21 mouse cellular contexts compared by ENCODE assay signal in genomic region chr10:71469751-71470150, GRCm38 (mm10).
A peak's percentile ranks its signal among the peaks of the same experiment; 100 is the strongest.
DNase-seq lines count a peak whose midpoint lies in the region; ATAC-seq lines count a peak whose summit lies in the region.
"Had no signal": no experiment of that assay in that cellular context is flagged by ENCODE, and none has a peak within 500 bp of the region (broad histone marks: within the 10 kb centered on the region; RNA-seq: fewer than 3 reads in every experiment).

No protein-coding gene starts in this region.

- WGBS in forebrain, embryonic 14.5 days, result 51% methylated on average over 13 of the region's 13 CpGs
- 45% methylated on average over 13 of the region's 13 CpGs for WGBS in hindbrain, embryonic 15.5 days

- H3K9ac ChIP-seq in forebrain, embryonic 14.5 days (ENCODE audit: low read length), result no peak overlapping the region
- no peak overlapping the region for H3K9ac ChIP-seq in hindbrain, embryonic 15.5 days
- H3K9ac ChIP-seq: heart, embryonic 15.5 days; kidney, embryonic 15.5 days; limb, embryonic 15.5 days; liver, embryonic 15.5 days had no signal

- H3K36me3 ChIP-seq in forebrain, embryonic 14.5 days (ENCODE audit: control insufficient read depth, insufficient read depth, low read length), result no peaks in the 10 kb centered on the region
- no peaks in the 10 kb centered on the region for H3K36me3 ChIP-seq in hindbrain, embryonic 15.5 days
- H3K36me3 ChIP-seq: heart, embryonic 15.5 days; kidney, embryonic 15.5 days; limb, embryonic 15.5 days; liver, embryonic 15.5 days had no signal

- H3K4me2 ChIP-seq in forebrain, embryonic 14.5 days (ENCODE audit: low read length), result 0 out of 2 replicates have a peak overlapping the region, but pooled peaks have one; percentile 1
- H3K4me2 ChIP-seq in hindbrain, embryonic 15.5 days, result peak overlapping the region; percentile 13; the same call in 1 of the 2 replicates
- H3K4me2 ChIP-seq: heart, embryonic 15.5 days; kidney, embryonic 15.5 days; limb, embryonic 15.5 days; liver, embryonic 15.5 days had no signal

- H3K4me3 ChIP-seq in forebrain, embryonic 14.5 days (ENCODE audit: low read depth, low read length), result no peak overlapping the region
- no peak overlapping the region for H3K4me3 ChIP-seq in hindbrain, embryonic 15.5 days
- H3K4me3 ChIP-seq: erythroblast, embryonic 14.5 days; heart, embryonic 15.5 days; kidney, embryonic 15.5 days; limb, embryonic 15.5 days; liver, embryonic 15.5 days had no signal

- ATAC-seq in forebrain, embryonic 14.5 days, result peak; percentile 79; the same call in 1 of the 2 replicates
- ATAC-seq in hindbrain, embryonic 15.5 days (ENCODE audit: low FRiP score, low read depth), result peak; percentile 63
- no peak for ATAC-seq in megakaryocyte, adult 5-6 weeks (ENCODE audit: poor library complexity, severe bottlenecking)
- ATAC-seq in monocyte, adult 5-6 weeks (replicated peaks; ENCODE audit: insufficient number of reproducible peaks, low FRiP score, low TSS enrichment, poor library complexity, severe bottlenecking), result no peak
- ATAC-seq: intestine, postnatal 0 days; lung, postnatal 0 days had no signal

- intact Hi-C loops in left cerebral cortex, postnatal 4 days (cut with DNase I), result no loop called here
- intact Hi-C loops in left cerebral cortex, postnatal 36 days (cut with DNase I), result no loop called here

- H3K27ac ChIP-seq in forebrain, embryonic 14.5 days (ENCODE audit: low read depth, low read length), result no peak overlapping the region
- no peak overlapping the region for H3K27ac ChIP-seq in hindbrain, embryonic 15.5 days (replicated peaks)
- H3K27ac ChIP-seq: heart, embryonic 15.5 days; kidney, embryonic 15.5 days; limb, embryonic 15.5 days; liver, embryonic 15.5 days had no signal

- peak; percentile 5 for DNase-seq in left cerebral cortex, postnatal 4 days
- DNase-seq in left cerebral cortex, postnatal 36 days (ENCODE audit: low spot score in 2 of 2), result no peak
- peak; percentile 77 for DNase-seq in forebrain, embryonic 14.5 days (ENCODE audit: low spot score)
- DNase-seq in retina, embryonic 14.5 days (ENCODE audit: low spot score), result peak; percentile 50
- no peak for DNase-seq in cerebellum, postnatal 4 days (ENCODE audit: low spot score in 2 of 2)
- DNase-seq: adrenal gland, adult 2 months; cerebellum, adult 11 months; cerebellum, postnatal 25 days; gastrocnemius, postnatal 25 days; right cerebral cortex, postnatal 25 days; thymus, adult 2 months had no signal

- H3K27me3 ChIP-seq in forebrain, embryonic 14.5 days (replicated peaks; ENCODE audit: control insufficient read depth, insufficient read depth, low read length), result no peaks in the 10 kb centered on the region
- no peaks in the 10 kb centered on the region for H3K27me3 ChIP-seq in hindbrain, embryonic 15.5 days
- H3K27me3 ChIP-seq: heart, embryonic 15.5 days; kidney, embryonic 15.5 days; limb, embryonic 15.5 days; liver, embryonic 15.5 days had no signal

- H3K4me1 ChIP-seq in forebrain, embryonic 14.5 days (ENCODE audit: control insufficient read depth, insufficient read depth, low read length), result peaks cover 8% of the 10 kb centered on the region; the same call in 1 of the 2 replicates
- H3K4me1 ChIP-seq in hindbrain, embryonic 15.5 days (replicated peaks), result no peaks in the 10 kb centered on the region; the same call in 1 of the 2 replicates
- H3K4me1 ChIP-seq: heart, embryonic 15.5 days; kidney, embryonic 15.5 days; limb, embryonic 15.5 days; liver, embryonic 15.5 days had no signal

- no peaks in the 10 kb centered on the region for H3K9me3 ChIP-seq in forebrain, embryonic 14.5 days (replicated peaks; ENCODE audit: control insufficient read depth, low read length)
- H3K9me3 ChIP-seq in hindbrain, embryonic 15.5 days, result no peaks in the 10 kb centered on the region
- H3K9me3 ChIP-seq: heart, embryonic 15.5 days; kidney, embryonic 15.5 days; limb, embryonic 15.5 days; liver, embryonic 15.5 days had no signal

Comparison
In these comparisons a context has a peak if more than half of its experiments do, and no peak if none do; other contexts are left out.
1. DNase-seq: peak in left cerebral cortex, postnatal 4 days (single experiment), forebrain, embryonic 14.5 days (single experiment) and retina, embryonic 14.5 days (single experiment); none in left cerebral cortex, postnatal 36 days (0 of 2) and cerebellum, postnatal 4 days (0 of 2).
2. ATAC-seq: peak in forebrain, embryonic 14.5 days (single experiment) and hindbrain, embryonic 15.5 days (single experiment); none in megakaryocyte, adult 5-6 weeks (single experiment) and monocyte, adult 5-6 weeks (single experiment).